Mouse (Mus musculus): Measurements from ENCODE around the gene Krt23.

The Krt23 gene

GRCm38 (mm10) chr11:99454044-99454443, 38.9 kb downstream of the Krt23 start:
- no peak for DNase-seq (ENCODE audit: low spot score)

- no peak for DNase-seq (ENCODE audit: low spot score)
These were observed 44.2 kb downstream of the Krt23 start for GRCm38 (mm10) chr11:99448769-99449168.

- DNase-seq (ENCODE audit: low spot score) = no peak
These were observed 51.7 kb downstream of the Krt23 start for GRCm38 (mm10) chr11:99441220-99441619.

- DNase-seq (ENCODE audit: low spot score) = no peak
These were observed 53.5 kb downstream of the Krt23 start for GRCm38 (mm10) chr11:99439465-99439864.

GRCm38 (mm10) chr11:99437972-99438371, 55.0 kb downstream of the Krt23 start, which contains the start of gene Krt20:
TSS of gene Krt20 (minus strand) at chr11:99438150.
- no peak for DNase-seq (ENCODE audit: low spot score)

- no peak for DNase-seq (ENCODE audit: low spot score)
These were observed 56.3 kb downstream of the Krt23 start for GRCm38 (mm10) chr11:99436625-99437024.

- DNase-seq (ENCODE audit: low spot score) = peak; percentile 75
These were observed 62.3 kb downstream of the Krt23 start for GRCm38 (mm10) chr11:99430670-99431069.

Data from retina, embryonic 14.5 days (tissue).